Mouse (Mus musculus) heart, embryonic 11.5 days (tissue): ENCODE measurements around the gene BC025920. TPM values are rescaled to one million over a fixed set of nuclear protein-coding genes. Genes with fewer than 3 reads are reported as not detected.
A peak's percentile ranks its signal among the peaks of the same experiment; 100 is the strongest.

Experiments
- ATAC-seq: fragments of 200-750 bp; cut with Nextera tagmentation; replicated peaks from 2 replicates; pipeline ENCODE4 v1.8.0; 2017; ENCODE audit warnings: moderate library complexity; ENCODE audit not compliant: insufficient number of reproducible peaks, low FRiP score, low TSS enrichment
- H3K27ac ChIP-seq: fragments of 300-500 bp; sonication (generic); 2 replicates; pipeline ENCODE4 v1.5.1; 2014; ENCODE audit warnings: mild to moderate bottlenecking, low read depth, low read length
- H3K27me3 ChIP-seq: fragments of 300-500 bp; sonication (generic); 2 replicates; pipeline ENCODE4 v1.6.1; 2014; ENCODE audit warnings: mild to moderate bottlenecking, low read length, mixed read lengths; ENCODE audit not compliant: control insufficient read depth, insufficient read depth
- H3K36me3 ChIP-seq: fragments of 300-500 bp; sonication (generic); 2 replicates; pipeline ENCODE4 v1.6.1; 2014; ENCODE audit warnings: mild to moderate bottlenecking, low read length, moderate library complexity, mixed read lengths; ENCODE audit not compliant: control insufficient read depth, insufficient read depth
- H3K4me1 ChIP-seq: fragments of 300-500 bp; sonication (generic); 2 replicates; pipeline ENCODE4 v1.6.1; 2014; ENCODE audit warnings: low read length; ENCODE audit not compliant: control insufficient read depth, insufficient read depth
- H3K4me2 ChIP-seq: fragments of 300-500 bp; sonication (generic); 2 replicates; pipeline ENCODE4 v1.6.1; 2014; ENCODE audit warnings: mild to moderate bottlenecking, moderate library complexity
- H3K4me3 ChIP-seq: fragments of 300-500 bp; sonication (generic); 2 replicates; pipeline ENCODE4 v1.5.1; 2014; ENCODE audit warnings: low read depth, low read length
- H3K9ac ChIP-seq: fragments of 300-500 bp; sonication (generic); 2 replicates; pipeline ENCODE4 v1.6.1; 2014; ENCODE audit warnings: mild to moderate bottlenecking, low read depth, low read length, moderate library complexity
- H3K9me3 ChIP-seq: fragments of 300-500 bp; sonication (generic); replicated peaks from 2 replicates; pipeline ENCODE4 v1.6.1; 2016; ENCODE audit warnings: low read length; ENCODE audit not compliant: control insufficient read depth
- WGBS: fragments of 180-500 bp; shearing (Covaris S2); extraction: QIAGEN DNeasy Blood & Tissue Kit; methylation state at CpG from one replicate; pipeline ENCODE4 v1.1.7; 2014; ENCODE audit not compliant: insufficient replicate concordance; 5-methylcytosine and 5-hydroxymethylcytosine counted together
- polyA plus RNA-seq: library from polyadenylated mRNA; unstranded; fragments of >200 nt; fragmentation: Nextera tagmentation; extraction: Ambion mirVana; gene quantifications from 2 replicates; pipeline ENCODE4 v1.2.1, GENCODE M21; 2014

The BC025920 gene
- polyA plus RNA-seq, 1 experiment from 2014 or later = 0.63 TPM

DNA sequence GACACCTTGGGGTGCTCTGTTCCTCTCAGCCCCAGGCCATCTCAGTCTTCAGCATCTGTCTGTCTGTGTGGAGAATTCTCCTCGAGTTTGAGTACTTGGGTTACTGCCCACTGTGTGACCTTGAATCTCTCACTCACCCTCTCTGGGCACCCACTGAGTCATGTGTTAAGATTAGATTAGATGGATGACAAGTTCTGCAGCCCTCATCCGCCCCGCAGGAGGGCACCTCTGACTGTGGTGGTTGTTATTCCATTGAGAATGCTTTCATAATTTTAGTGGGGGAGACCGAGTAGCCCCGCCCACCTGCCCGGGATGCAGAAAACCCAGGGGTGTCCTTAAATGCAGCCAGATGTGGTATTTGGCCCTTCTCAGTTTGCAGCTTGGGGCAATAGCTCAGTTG lies 42.6 kb upstream of the BC025920 start:
- Histone ChIP-seq H3K9ac (peak overlapping the region; percentile 49), H3K27ac (peak overlapping the region; percentile 4), H3K4me3 (peak overlapping the region; percentile 28; the same call in 1 of the 2 replicates), H3K27me3 (0 out of 2 replicates have a peak, but pooled peaks cover 3% of the 10 kb centered on the region), H3K4me2 (peak overlapping the region; percentile 59), H3K36me3 (peaks cover 18% of the 10 kb centered on the region), H3K4me1 (peaks cover 51% of the 10 kb centered on the region), H3K9me3 (no peaks in the 10 kb centered on the region)
- 31% methylated on average over 6 of the region's 6 CpGs for WGBS
- ATAC-seq = no peak

DNA sequence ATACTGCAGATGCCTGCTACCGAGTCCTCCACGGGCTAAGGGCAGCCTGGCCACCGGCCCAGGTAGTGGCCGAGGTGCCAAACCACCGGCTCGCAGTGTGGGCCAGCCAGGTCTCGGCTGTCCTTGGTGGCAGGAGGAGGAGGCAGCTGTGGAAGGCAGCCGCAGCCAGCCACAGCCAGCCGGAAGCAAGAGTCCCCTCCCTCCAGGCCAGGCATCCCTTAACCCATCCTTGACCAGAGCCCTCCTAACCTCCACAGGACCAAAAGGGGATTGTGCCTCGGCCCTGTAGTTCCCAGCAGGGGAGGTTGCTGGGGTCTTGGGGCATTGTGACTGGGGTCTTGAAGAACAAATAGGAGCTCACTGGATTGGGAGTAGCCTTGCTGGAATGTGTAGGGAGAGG lies 41.9 kb upstream of the BC025920 start:
- H3K9ac ChIP-seq = peak overlapping the region; percentile 55; the same call in 1 of the 2 replicates
- 3% methylated on average over 10 of the region's 10 CpGs for WGBS
- no peaks in the 10 kb centered on the region for H3K9me3 ChIP-seq
- H3K4me3 ChIP-seq = peak overlapping the region; percentile 28; the same call in 1 of the 2 replicates
- ATAC-seq = no peak
- H3K36me3 ChIP-seq = peaks cover 18% of the 10 kb centered on the region
- H3K4me2 ChIP-seq = peak overlapping the region; percentile 59
- H3K4me1 ChIP-seq = peaks cover 58% of the 10 kb centered on the region
- 0 out of 2 replicates have a peak, but pooled peaks cover 3% of the 10 kb centered on the region for H3K27me3 ChIP-seq
- peak overlapping the region; percentile 4; the same call in 1 of the 2 replicates for H3K27ac ChIP-seq

DNA sequence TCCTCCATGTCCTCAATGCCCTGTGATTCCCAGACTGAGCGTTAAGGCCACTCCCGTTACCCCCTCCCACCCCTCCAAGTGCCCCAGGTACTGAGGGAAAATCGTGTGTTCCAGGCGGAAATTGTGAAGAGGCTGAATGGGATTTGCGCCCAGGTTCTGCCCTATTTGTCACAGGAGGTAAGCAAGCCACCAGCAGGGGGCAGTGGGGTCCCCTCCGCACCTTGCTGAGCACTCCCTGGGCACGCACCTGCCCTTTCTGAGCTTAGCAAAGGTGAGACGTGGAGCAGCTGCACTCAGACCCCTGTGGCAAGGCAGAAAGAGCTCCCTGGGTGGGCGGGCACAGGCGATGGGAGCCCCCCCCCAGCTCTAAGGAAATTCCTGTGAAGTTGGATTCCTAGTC lies 41.3 kb upstream of the BC025920 start:
- Histone ChIP-seq H3K9me3 (no peaks in the 10 kb centered on the region), H3K4me2 (no peak overlapping the region), H3K27ac (0 out of 2 replicates have a peak overlapping the region, but pooled peaks have one; percentile 4), H3K9ac (no peak overlapping the region), H3K36me3 (peaks cover 18% of the 10 kb centered on the region), H3K4me3 (no peak overlapping the region), H3K4me1 (peaks cover 63% of the 10 kb centered on the region), H3K27me3 (0 out of 2 replicates have a peak, but pooled peaks cover 3% of the 10 kb centered on the region)
- no peak for ATAC-seq
- WGBS = 31% methylated on average over 10 of the region's 10 CpGs

DNA sequence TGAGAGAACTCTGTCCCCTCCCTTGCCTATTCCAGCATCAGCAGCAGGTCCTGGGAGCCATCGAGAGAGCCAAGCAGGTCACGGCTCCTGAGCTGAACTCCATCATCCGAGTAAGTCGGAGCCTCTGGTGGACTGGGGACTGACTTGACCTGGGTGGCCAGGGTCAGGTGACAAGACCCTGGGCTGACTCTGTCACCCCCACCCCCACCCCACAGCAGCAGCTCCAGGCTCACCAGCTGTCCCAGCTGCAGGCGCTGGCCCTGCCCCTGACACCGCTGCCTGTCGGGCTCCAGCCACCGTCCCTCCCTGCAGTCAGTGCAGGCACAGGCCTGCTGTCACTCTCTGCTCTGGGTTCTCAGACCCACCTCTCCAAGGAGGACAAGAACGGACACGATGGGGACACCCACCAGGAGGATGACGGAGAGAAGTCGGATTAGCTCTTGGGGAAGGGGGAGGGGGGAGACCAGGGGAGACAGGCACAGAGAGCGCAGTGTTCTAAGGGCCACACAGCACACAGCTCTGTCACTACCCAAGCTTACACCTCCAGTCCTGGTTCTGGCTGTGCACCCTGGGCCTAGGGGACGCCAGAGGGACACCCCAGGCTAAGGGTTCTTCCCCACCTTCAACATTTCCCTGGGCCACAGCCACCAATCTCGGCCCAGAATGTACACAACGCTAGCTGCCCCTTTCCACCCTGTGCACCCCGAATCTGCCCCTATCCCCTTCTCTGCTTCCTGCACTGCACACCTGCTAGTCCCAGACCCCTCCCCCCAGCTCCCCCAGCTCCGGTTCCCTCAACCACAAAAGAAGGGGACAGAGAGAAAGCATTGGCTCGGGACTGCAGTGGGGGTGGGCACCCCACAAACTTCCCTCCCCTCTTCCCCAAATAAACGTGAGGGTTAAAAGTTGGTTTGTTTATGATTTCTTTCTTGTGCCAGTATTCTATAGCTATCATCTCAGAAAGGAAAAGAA lies 40.5 kb upstream of the BC025920 start:
- 36% methylated on average over 19 of the region's 20 CpGs for WGBS
- Histone ChIP-seq H3K4me1 (peaks cover 71% of the 10 kb centered on the region), H3K27ac (no peak overlapping the region), H3K9me3 (no peaks in the 10 kb centered on the region), H3K27me3 (0 out of 2 replicates have a peak, but pooled peaks cover 3% of the 10 kb centered on the region), H3K36me3 (peaks cover 18% of the 10 kb centered on the region), H3K4me2 (no peak overlapping the region), H3K9ac (no peak overlapping the region), H3K4me3 (no peak overlapping the region)
- ATAC-seq = no peak

DNA sequence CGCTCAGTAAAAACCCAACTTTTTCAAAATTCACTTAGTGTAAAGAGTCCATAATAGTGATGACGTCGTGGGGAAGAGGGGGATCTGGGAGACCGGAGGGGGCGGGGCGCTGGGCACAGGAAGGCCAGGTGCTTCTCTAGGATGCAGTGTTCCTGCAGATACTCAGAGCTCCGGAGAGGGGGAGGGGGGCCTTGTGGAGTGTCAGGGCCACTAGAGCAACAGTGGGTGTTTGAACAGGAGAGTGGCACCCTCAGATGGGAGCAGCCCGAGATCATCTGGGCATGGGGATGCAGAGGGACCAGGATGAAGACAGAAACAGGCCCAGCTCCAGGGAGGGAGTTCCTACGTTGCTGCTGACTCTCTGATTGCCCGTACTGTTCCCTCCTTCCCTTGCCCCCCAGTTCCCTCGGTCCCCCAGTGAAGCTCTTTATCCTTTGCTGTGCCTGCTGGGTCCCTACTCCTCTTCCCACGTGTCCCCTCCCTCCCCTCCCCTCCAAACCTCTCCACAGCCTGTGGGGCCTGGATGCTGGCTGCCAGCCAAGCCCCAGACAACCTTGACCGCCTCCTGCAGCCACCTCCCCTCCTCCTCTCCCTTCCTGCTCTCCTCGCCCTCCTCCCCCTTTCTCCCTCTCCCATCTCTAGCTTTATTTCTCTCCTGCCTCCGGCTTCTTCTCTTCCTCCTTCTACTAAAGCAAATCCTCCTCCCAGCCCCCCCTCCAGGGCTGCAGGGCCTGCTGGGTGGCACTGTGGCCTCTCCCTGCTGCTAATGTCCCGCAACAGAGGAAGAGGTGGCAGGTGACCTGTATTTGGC lies 37.5 kb upstream of the BC025920 start:
- Histone ChIP-seq H3K36me3 (peaks cover 16% of the 10 kb centered on the region), H3K4me3 (no peak overlapping the region), H3K9ac (peak overlapping the region; percentile 64), H3K27ac (peak overlapping the region; percentile 94), H3K4me1 (peaks cover 62% of the 10 kb centered on the region), H3K4me2 (peak overlapping the region; percentile 53), H3K27me3 (peaks cover 9% of the 10 kb centered on the region; the same call in 1 of the 2 replicates), H3K9me3 (no peaks in the 10 kb centered on the region)
- 13% methylated on average over 16 of the region's 16 CpGs for WGBS
- ATAC-seq = no peak; the same call in 1 of the 2 replicates

DNA sequence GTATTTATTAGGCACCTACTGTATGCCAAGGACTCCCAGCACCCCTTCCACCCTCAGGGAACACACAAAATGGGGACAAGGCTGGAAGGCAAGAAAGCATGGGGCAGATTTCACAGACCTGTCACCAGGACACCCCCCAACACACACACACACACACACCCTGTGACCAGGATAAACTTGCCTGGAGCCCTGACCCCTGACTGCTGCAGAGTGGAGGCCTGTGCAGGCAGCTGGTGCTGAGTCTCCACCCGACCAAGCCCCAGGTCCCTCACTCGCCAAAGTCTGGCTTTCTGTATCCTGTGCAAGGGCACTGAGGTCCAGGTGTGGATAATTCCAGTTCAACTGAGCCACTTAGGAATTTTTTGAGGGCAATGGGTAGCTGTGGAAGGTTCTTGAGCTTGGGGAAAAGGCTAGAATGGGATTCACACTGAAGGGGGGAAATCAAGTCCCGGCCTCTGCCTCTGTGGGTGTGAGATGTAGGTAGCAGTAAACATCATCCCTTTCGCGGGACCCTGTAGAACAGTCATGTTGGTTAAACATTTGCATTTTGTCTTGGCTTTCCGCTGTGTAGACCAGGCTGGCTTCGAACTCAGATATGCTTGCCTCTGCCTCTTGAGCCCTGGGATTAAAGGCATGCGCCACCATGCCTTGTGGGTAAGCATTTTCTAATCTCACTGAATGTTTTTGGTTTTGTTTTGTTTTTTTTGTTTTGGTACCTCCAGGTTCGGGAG lies 36.4 kb upstream of the BC025920 start:
- WGBS = 57% methylated on average over 9 of the region's 9 CpGs
- Histone ChIP-seq H3K4me3 (no peak overlapping the region), H3K9ac (no peak overlapping the region), H3K27me3 (peaks cover 15% of the 10 kb centered on the region; the same call in 1 of the 2 replicates), H3K9me3 (no peaks in the 10 kb centered on the region), H3K4me1 (peaks cover 52% of the 10 kb centered on the region), H3K27ac (peak overlapping the region; percentile 94), H3K4me2 (no peak overlapping the region), H3K36me3 (peaks cover 16% of the 10 kb centered on the region)
- ATAC-seq = no peak

DNA sequence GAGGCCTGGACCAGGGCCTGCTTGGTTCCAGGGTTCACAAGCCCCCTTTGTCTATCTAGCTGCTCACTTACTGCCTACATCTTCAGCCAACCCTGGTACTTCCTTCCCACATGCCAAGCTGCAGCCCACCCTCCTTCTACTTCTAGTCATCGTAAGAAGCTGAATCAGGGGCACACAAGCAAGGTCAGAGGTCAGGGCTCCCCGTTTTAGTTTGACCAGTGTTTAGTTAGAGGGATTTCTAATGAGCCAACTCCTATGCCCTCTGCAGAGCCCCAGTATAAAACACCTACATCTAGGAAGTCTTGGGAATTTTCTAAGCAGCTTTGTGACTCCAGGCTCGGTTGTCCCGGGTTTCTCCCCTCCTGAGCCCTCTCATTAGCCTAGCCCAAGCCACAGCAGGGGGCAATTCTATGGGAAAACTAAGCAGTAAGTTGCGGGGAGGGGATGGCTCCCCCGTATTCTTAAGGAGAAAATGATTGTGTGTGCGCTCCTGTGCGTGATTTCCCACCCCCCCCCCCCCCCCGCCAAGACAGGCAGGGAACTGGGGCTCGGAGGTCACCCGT lies 35.8 kb upstream of the BC025920 start:
- Histone ChIP-seq H3K9ac (peak overlapping the region; percentile 66; the same call in 1 of the 2 replicates), H3K4me1 (peaks cover 48% of the 10 kb centered on the region), H3K27ac (peak overlapping the region; percentile 94), H3K9me3 (no peaks in the 10 kb centered on the region), H3K4me3 (peak overlapping the region; percentile 50), H3K4me2 (peak overlapping the region; percentile 84), H3K27me3 (peaks cover 15% of the 10 kb centered on the region; the same call in 1 of the 2 replicates), H3K36me3 (peaks cover 12% of the 10 kb centered on the region)
- WGBS = 4% methylated on average over 8 of the region's 11 CpGs
- no peak for ATAC-seq
